Mouse (Mus musculus) MEL (cell line): Measurements from ENCODE around the gene Pigo. TPM values are rescaled to one million over a fixed set of nuclear protein-coding genes. Genes with fewer than 3 reads are reported as not detected.
A peak's percentile ranks its signal among the peaks of the same experiment; 100 is the strongest.

Source experiments
- DNase-seq: peaks from one replicate; pipeline ENCODE4 v3.0.0; 2011; ENCODE audit warnings: low read depth, low spot score
- H3K27ac ChIP-seq: 2 replicates; pipeline ENCODE4 v1.5.1; 2012; ENCODE audit warnings: low read depth, mild to moderate bottlenecking, control low read depth, low read length, moderate library complexity; ENCODE audit not compliant: control insufficient read depth
- H3K27me3 ChIP-seq, 2 experiments: fragments of 150-350 bp in 1 of 2; sonication (generic) in 1 of 2; 2 replicates each; pipeline ENCODE4 v1.6.1; 2012; ENCODE audit warnings: low read length in 2 of 2, mild to moderate bottlenecking in 2 of 2, improper control_type of control experiment in 1 of 2, moderate library complexity in 1 of 2; ENCODE audit not compliant: insufficient read depth in 2 of 2, control insufficient read depth in 1 of 2
- H3K36me3 ChIP-seq, 2 experiments: 2 replicates each; pipeline ENCODE4 v1.6.1; 2012 to 2014; ENCODE audit warnings: low read length in 2 of 2, improper control_type of control experiment in 1 of 2, inconsistent platforms in 1 of 2, mild to moderate bottlenecking in 1 of 2; ENCODE audit not compliant: insufficient read depth in 2 of 2, control insufficient read depth in 1 of 2
- H3K4me1 ChIP-seq, 2 experiments: fragments of 150-350 bp in 1 of 2; sonication (generic) in 1 of 2; 2 replicates each; pipeline ENCODE4 v1.6.1; 2012; ENCODE audit warnings: low read length in 2 of 2, improper control_type of control experiment in 1 of 2, mild to moderate bottlenecking in 1 of 2; ENCODE audit not compliant: insufficient read depth in 2 of 2, control insufficient read depth in 1 of 2
- H3K4me3 ChIP-seq, 2 experiments: fragments of 150-350 bp in 1 of 2; sonication (generic) in 1 of 2; 2 replicates each; pipeline ENCODE4 v1.5.1; 2012; ENCODE audit warnings: low read depth in 2 of 2, low read length in 2 of 2, mild to moderate bottlenecking in 2 of 2, moderate library complexity in 2 of 2, control low read depth in 1 of 2, improper control_type of control experiment in 1 of 2; ENCODE audit not compliant: control insufficient read depth in 1 of 2, insufficient read depth in 1 of 2
- H3K79me2 ChIP-seq: 2 replicates; pipeline ENCODE4 v1.6.1; 2012; ENCODE audit warnings: mild to moderate bottlenecking, low read length, moderate library complexity; ENCODE audit not compliant: control insufficient read depth, poor library complexity, insufficient read depth
- H3K9ac ChIP-seq: 2 replicates; pipeline ENCODE4 v1.6.1; 2012; ENCODE audit warnings: low read depth, mild to moderate bottlenecking, control low read depth, low read length, moderate library complexity; ENCODE audit not compliant: control insufficient read depth, poor library complexity, severe bottlenecking
- H3K9me3 ChIP-seq: fragments of 150-350 bp; sonication (generic); replicated peaks from 2 replicates; pipeline ENCODE4 v1.6.1; 2012; ENCODE audit warnings: mild to moderate bottlenecking, low read length, improper control_type of control experiment, moderate library complexity; ENCODE audit not compliant: insufficient read depth
- CHD1 ChIP-seq: IDR thresholded peaks from 2 replicates; pipeline ENCODE4 v1.6.1; 2012; ENCODE audit warnings: low read depth, mild to moderate bottlenecking, inconsistent platforms, low read length, improper control_type of control experiment
- EP300 ChIP-seq, 2 experiments: IDR thresholded peaks; 2 replicates each; pipeline ENCODE4 v1.6.1; 2011; ENCODE audit warnings: improper control_type of control experiment in 2 of 2, low read length in 2 of 2, low read depth in 1 of 2, mild to moderate bottlenecking in 1 of 2
- ETS1 ChIP-seq: IDR thresholded peaks from 2 replicates; pipeline ENCODE4 v1.6.1; 2012; ENCODE audit warnings: low read depth, mild to moderate bottlenecking, inconsistent platforms, low read length, improper control_type of control experiment, moderate library complexity
- GABPA ChIP-seq: IDR thresholded peaks from 2 replicates; pipeline ENCODE4 v1.6.1; 2012; ENCODE audit warnings: low read depth, mild to moderate bottlenecking, inconsistent platforms, low read length, improper control_type of control experiment, moderate library complexity
- GATA1 ChIP-seq: IDR thresholded peaks from 2 replicates; pipeline ENCODE4 v1.6.1; 2011; ENCODE audit warnings: low read depth, low read length, improper control_type of control experiment
- HCFC1 ChIP-seq: IDR thresholded peaks from 2 replicates; pipeline ENCODE4 v1.6.1; 2012; ENCODE audit warnings: low read depth, mild to moderate bottlenecking, inconsistent platforms, low read length, improper control_type of control experiment, moderate library complexity
- JUND ChIP-seq: IDR thresholded peaks from 2 replicates; pipeline ENCODE4 v1.6.1; 2011; ENCODE audit warnings: low read depth, mild to moderate bottlenecking, improper control_type of control experiment, low read length
- KAT2A ChIP-seq: conservative IDR thresholded peaks from 2 replicates; pipeline ENCODE4 v1.6.1; 2012; ENCODE audit warnings: low read depth, low read length, improper control_type of control experiment, inconsistent platforms
- MAFK ChIP-seq: IDR thresholded peaks from 2 replicates; pipeline ENCODE4 v1.6.1; 2011; ENCODE audit warnings: low read depth, mild to moderate bottlenecking, low read length, improper control_type of control experiment, borderline replicate concordance
- MAX ChIP-seq: IDR thresholded peaks from 2 replicates; pipeline ENCODE4 v1.6.1; 2011; ENCODE audit warnings: low read length, improper control_type of control experiment
- MAZ ChIP-seq: IDR thresholded peaks from 2 replicates; pipeline ENCODE4 v1.6.1; 2012; ENCODE audit warnings: low read depth, mild to moderate bottlenecking, inconsistent platforms, low read length, improper control_type of control experiment
- MEF2A ChIP-seq: IDR thresholded peaks from 2 replicates; pipeline ENCODE4 v1.6.1; 2014; ENCODE audit warnings: low read depth, mild to moderate bottlenecking, inconsistent platforms, low read length, improper control_type of control experiment; ENCODE audit not compliant: poor library complexity, insufficient replicate concordance, severe bottlenecking; ENCODE audit errors: extremely low read depth
- MYB ChIP-seq: IDR thresholded peaks from 2 replicates; pipeline ENCODE4 v1.6.1; 2011; ENCODE audit warnings: mild to moderate bottlenecking, low read depth, low read length, improper control_type of control experiment
- MYC ChIP-seq: IDR thresholded peaks from 2 replicates; pipeline ENCODE4 v1.6.1; 2011; ENCODE audit warnings: low read depth, mild to moderate bottlenecking, low read length, improper control_type of control experiment, moderate library complexity
- NRF1 ChIP-seq: IDR thresholded peaks from 2 replicates; pipeline ENCODE4 v1.6.1; 2014; ENCODE audit warnings: low read depth, mild to moderate bottlenecking, inconsistent platforms, low read length, improper control_type of control experiment, moderate library complexity; ENCODE audit not compliant: poor library complexity, insufficient read depth, severe bottlenecking
- POLR2A ChIP-seq, 2 experiments: IDR thresholded peaks; 2 replicates each; pipeline ENCODE4 v1.6.1; 2011 to 2012; ENCODE audit warnings: low read length in 2 of 2, mild to moderate bottlenecking in 2 of 2, control low read depth in 1 of 2, improper control_type of control experiment in 1 of 2, low read depth in 1 of 2, moderate library complexity in 1 of 2; ENCODE audit not compliant: control insufficient read depth in 1 of 2, insufficient read depth in 1 of 2, poor library complexity in 1 of 2
- POLR2AphosphoS5 ChIP-seq: IDR thresholded peaks from 2 replicates; pipeline ENCODE4 v1.6.1; 2012; ENCODE audit warnings: low read depth, borderline replicate concordance, mild to moderate bottlenecking, inconsistent platforms, low read length, moderate library complexity, mixed read lengths
- RAD21 ChIP-seq: IDR thresholded peaks from 2 replicates; pipeline ENCODE4 v1.6.1; 2011; ENCODE audit warnings: mild to moderate bottlenecking, low read depth, low read length, improper control_type of control experiment
- RCOR1 ChIP-seq: IDR thresholded peaks from 2 replicates; pipeline ENCODE4 v1.6.1; 2012; ENCODE audit warnings: low read depth, mild to moderate bottlenecking, inconsistent platforms, low read length, improper control_type of control experiment
- SIN3A ChIP-seq: IDR thresholded peaks from 2 replicates; pipeline ENCODE4 v1.6.1; 2012; ENCODE audit warnings: low read length, improper control_type of control experiment, inconsistent platforms
- TAL1 ChIP-seq: IDR thresholded peaks from 2 replicates; pipeline ENCODE4 v1.6.1; 2012; ENCODE audit warnings: mild to moderate bottlenecking, inconsistent platforms, low read length, moderate library complexity, mixed read lengths
- TBP ChIP-seq: IDR thresholded peaks from 2 replicates; pipeline ENCODE4 v1.8.0; 2011; ENCODE audit warnings: low read depth, low read length, improper control_type of control experiment
- TCF12 ChIP-seq: IDR thresholded peaks from 2 replicates; pipeline ENCODE4 v1.6.1; 2014; ENCODE audit warnings: low read depth, mild to moderate bottlenecking, inconsistent platforms, low read length, improper control_type of control experiment, moderate library complexity
- UBTF ChIP-seq: IDR thresholded peaks from 2 replicates; pipeline ENCODE4 v1.6.1; 2012; ENCODE audit warnings: low read depth, mild to moderate bottlenecking, inconsistent platforms, low read length, improper control_type of control experiment, moderate library complexity, borderline replicate concordance; ENCODE audit not compliant: insufficient read depth
- USF1 ChIP-seq: IDR thresholded peaks from 2 replicates; pipeline ENCODE4 v1.6.1; 2014; ENCODE audit warnings: low read depth, mild to moderate bottlenecking, inconsistent platforms, low read length, improper control_type of control experiment, moderate library complexity
- ZKSCAN1 ChIP-seq: IDR thresholded peaks from 2 replicates; pipeline ENCODE4 v1.6.1; 2012; ENCODE audit warnings: low read depth, mild to moderate bottlenecking, inconsistent platforms, low read length, improper control_type of control experiment, moderate library complexity
- ZMIZ1 ChIP-seq: IDR thresholded peaks from 2 replicates; pipeline ENCODE4 v1.6.1; 2012; ENCODE audit warnings: low read depth, mild to moderate bottlenecking, inconsistent platforms, low read length, improper control_type of control experiment, moderate library complexity
- ZNF384 ChIP-seq: IDR thresholded peaks from 2 replicates; pipeline ENCODE4 v1.6.1; 2012; ENCODE audit warnings: low read depth, mild to moderate bottlenecking, inconsistent platforms, low read length, improper control_type of control experiment
- polyA plus RNA-seq, 2 experiments: library from polyadenylated mRNA; stranded (reverse) in 1 of 2; unstranded in 1 of 2; fragments of >175 nt in 1 of 2; fragments of >200 nt in 1 of 2; gene quantifications; 2 replicates each; pipeline versions ENCODE4 v1.2.1 to v1.2.4; 2012; ENCODE audit warnings: low replicate concordance in 2 of 2, low read depth in 1 of 2; ENCODE audit not compliant: insufficient read length in 2 of 2, insufficient read depth in 1 of 2, missing spikeins in 1 of 2
- total RNA-seq: library from RNA; depleted of rRNA; stranded (reverse); fragments of 300-350 nt; gene quantifications from 2 replicates; pipeline ENCODE4 v1.2.3, GENCODE M21; 2012

Pigo gene
- total and polyA plus RNA-seq, 3 experiments: 22.3 to 36.1 TPM; not detected in 1

GRCm38 (mm10) chr4:43032501-43032900, 6.9 kb upstream of the Pigo start:
- H3K27ac ChIP-seq: no peak overlapping the region
- TF ChIP-seq MAZ (no peak), ZNF384 (no peak), GATA1 (no peak), USF1 (no peak), MYB (no peak), JUND (no peak), MAX (no peak), TBP (no peak), TAL1 (no peak), ZKSCAN1 (no peak)
- no peak overlapping the region for H3K4me3 ChIP-seq

GRCm38 (mm10) chr4:43031237-43031995, 5.8 kb upstream of the Pigo start, which contains the start of gene Stoml2:
Gene Stoml2, minus strand, starts transcription at chr4:43031710.
- Histone ChIP-seq H3K9ac (peak within 1 kb of the TSS; percentile 88), H3K4me3 (peak within 1 kb of the TSS; percentile 84 to 93), H3K79me2 (peaks cover 16% of the 10 kb centered on the region), H3K36me3 (peaks cover 1 to 5% of the 10 kb centered on the region in 2 experiments; a peak in 3 of 4 replicates), H3K27ac (peak within 1 kb of the TSS; percentile 75), H3K27me3 (no peaks in the 10 kb centered on the region), H3K9me3 (no peaks in the 10 kb centered on the region), H3K4me1 (peaks cover 4 to 9% of the 10 kb centered on the region in 2 experiments; a peak in 3 of 4 replicates)
- DNase-seq: peak; percentile 96
- TF ChIP-seq MAX (peak; percentile 63; the same call in 1 of the 2 replicates), ZMIZ1 (peak; percentile 82), JUND (no peak), TBP (peak; percentile 89), HCFC1 (peak; percentile 97), CHD1 (peak; percentile 59; the same call in 1 of the 2 replicates), EP300 (IDR thresholded peaks at IDR 0.05; ENCODE audit: low read depth in 1 of 2, low read length in 2 of 2) (peak in 1 of 2 experiments; percentile 25; a peak in 1 of 4 replicates), MYB (no peak), NRF1 (no peak), RCOR1 (no peak), RAD21 (no peak), MEF2A (no peak), MAZ (peak; percentile 93), KAT2A (peak; percentile 82), GABPA (peak; percentile 62; the same call in 1 of the 2 replicates), SIN3A (peak; percentile 98), POLR2AphosphoS5 (no peak), MYC (peak; percentile 76; the same call in 1 of the 2 replicates), ETS1 (peak; percentile 86), MAFK (no peak), UBTF (no peak), GATA1 (no peak), TCF12 (peak; percentile 77), POLR2A (IDR thresholded peaks at IDR 0.05; ENCODE audit: control insufficient read depth in 1 of 2, insufficient read depth in 1 of 2, low read depth in 1 of 2, low read length in 2 of 2, poor library complexity in 1 of 2) (peak; percentile 49 to 82; a peak in 3 of 4 replicates)

More at GRCm38 (mm10) chr4:43032501-43032900, 6.9 kb upstream of the Pigo start:
- no peaks in the 10 kb centered on the region for H3K9me3 ChIP-seq
- H3K27me3 ChIP-seq: no peaks in the 10 kb centered on the region
- no peak for DNase-seq
- H3K79me2 ChIP-seq: peaks cover 16% of the 10 kb centered on the region
- H3K4me1 ChIP-seq: peaks cover 10 to 16% of the 10 kb centered on the region in 2 experiments
- no peak overlapping the region for H3K9ac ChIP-seq
- H3K36me3 ChIP-seq: peaks cover 1 to 11% of the 10 kb centered on the region in 2 experiments; a peak in 3 of 4 replicates
